In the genomic region with DNA sequence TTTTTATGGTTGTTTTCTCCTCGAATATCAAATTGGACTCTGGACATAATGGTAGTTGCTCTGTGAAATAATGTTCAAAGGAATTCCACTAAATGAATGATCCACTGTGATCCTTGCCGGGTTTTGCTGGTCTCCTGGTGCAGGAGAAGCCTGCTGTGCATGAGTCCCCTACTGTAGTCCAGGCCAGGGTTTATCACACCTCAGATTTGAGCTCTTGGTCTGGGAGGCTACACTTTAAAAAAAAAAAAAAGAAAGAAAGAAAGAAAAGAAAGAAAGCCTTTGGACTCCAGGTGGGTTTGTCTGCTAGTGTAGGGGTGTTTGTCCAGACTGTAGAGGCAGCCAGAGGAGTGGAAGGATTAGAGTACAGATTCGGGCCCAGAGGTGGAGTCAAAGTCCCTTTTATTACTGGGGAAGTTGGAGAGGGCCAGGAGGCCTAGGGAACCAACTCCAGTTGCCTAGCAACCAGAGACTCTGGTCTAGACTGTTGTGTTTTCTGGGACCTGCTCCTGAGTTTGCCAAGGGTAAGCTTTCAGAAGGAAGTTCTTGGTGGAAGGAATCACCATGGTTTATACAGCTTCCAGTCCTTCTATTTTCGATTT, we compare ENCODE assay signal across 9 mouse cellular contexts. TPM values are rescaled to one million over a fixed set of nuclear protein-coding genes. Genes with fewer than 3 reads are reported as not detected.
DNase-seq lines count a peak whose midpoint lies in the region; ATAC-seq and TF ChIP-seq lines count a peak whose summit lies in the region.
"Had no signal": no experiment of that assay in that cellular context is flagged by ENCODE, and none has a peak within 500 bp of the region (broad histone marks: within the 10 kb centered on the region; RNA-seq: fewer than 3 reads in every experiment).

A gene (plus strand): TSS at position 454 of the 599 bp plus-strand sequence.

- 29% methylated on average over 4 of the region's 4 CpGs for WGBS in embryonic facial prominence, embryonic 14.5 days
- 39% methylated on average over 4 of the region's 4 CpGs for WGBS in thymus, adult 2 months

- no peaks in the 10 kb centered on the region for H3K36me3 ChIP-seq in embryonic facial prominence, embryonic 14.5 days (ENCODE audit: control insufficient read depth, insufficient read depth, low read length)
- no peaks in the 10 kb centered on the region for H3K36me3 ChIP-seq in thymus, adult 2 months (ENCODE audit: control insufficient read depth, insufficient read depth, low read length)

- no peak within 1 kb of the TSS for H3K27ac ChIP-seq in embryonic facial prominence, embryonic 14.5 days (replicated peaks; ENCODE audit: low read depth, low read length)
- H3K27ac ChIP-seq in thymus, adult 2 months (ENCODE audit: control insufficient read depth, insufficient read depth, low read length) = no peak within 1 kb of the TSS

- no peak within 1 kb of the TSS for H3K4me3 ChIP-seq in embryonic facial prominence, embryonic 14.5 days (ENCODE audit: low read depth, low read length)
- no peak within 1 kb of the TSS for H3K4me3 ChIP-seq in thymus, adult 2 months (ENCODE audit: control insufficient read depth, insufficient read depth, low read length)

- DNase-seq in ovary, adult 18-20 months (ENCODE audit: low spot score) = peak; percentile 13
- DNase-seq in ovary, postnatal 10 days (ENCODE audit: low spot score) = no peak
- DNase-seq in embryonic facial prominence, embryonic 14.5 days (ENCODE audit: low spot score) = peak; percentile 76
- DNase-seq in kidney, adult 9 months = peak; percentile 25
- DNase-seq in thymus, adult 2 months = no peak

- H3K4me2 ChIP-seq in embryonic facial prominence, embryonic 14.5 days (ENCODE audit: low read depth, low read length) = no peak within 1 kb of the TSS; the same call in 1 of the 2 replicates

- ATAC-seq in embryonic facial prominence, embryonic 14.5 days (ENCODE audit: low read depth) = peak; percentile 80
- ATAC-seq in megakaryocyte-erythroid progenitor cell, adult 5-6 weeks (replicated peaks; ENCODE audit: low FRiP score, low TSS enrichment, poor library complexity, severe bottlenecking) = peak; percentile 73; the same call in 1 of the 2 replicates
- ATAC-seq in erythroblast, adult 5-6 weeks (replicated peaks; ENCODE audit: low FRiP score, poor library complexity, severe bottlenecking) = no peak
- ATAC-seq in cerebellum, adult (ENCODE audit: insufficient number of reproducible peaks, low FRiP score, low TSS enrichment) = no peak

- TF ChIP-seq POLR2A in thymus, adult 2 months (IDR thresholded peaks at IDR 0.05; ENCODE audit: control insufficient read depth, extremely low read depth, insufficient read depth, low read length, poor library complexity) = no peak

- TF ChIP-seq CTCF in thymus, adult 2 months (IDR thresholded peaks at IDR 0.05; ENCODE audit: borderline replicate concordance, control insufficient read depth, extremely low read depth, insufficient read depth, low read length, poor library complexity) = no peak

- no peaks in the 10 kb centered on the region for H3K9me3 ChIP-seq in embryonic facial prominence, embryonic 14.5 days (ENCODE audit: control insufficient read depth, low read length)

- no peaks in the 10 kb centered on the region for H3K27me3 ChIP-seq in embryonic facial prominence, embryonic 14.5 days (replicated peaks; ENCODE audit: control insufficient read depth, insufficient read depth, low read length)
- no peaks in the 10 kb centered on the region for H3K27me3 ChIP-seq in thymus, adult 2 months (ENCODE audit: control insufficient read depth, insufficient read depth, low read length)

- no peaks in the 10 kb centered on the region for H3K4me1 ChIP-seq in embryonic facial prominence, embryonic 14.5 days (ENCODE audit: control insufficient read depth, insufficient read depth, low read length)
- no peaks in the 10 kb centered on the region for H3K4me1 ChIP-seq in thymus, adult 2 months (replicated peaks; ENCODE audit: control insufficient read depth, insufficient read depth, low read length)

- no peak within 1 kb of the TSS for H3K9ac ChIP-seq in embryonic facial prominence, embryonic 14.5 days (ENCODE audit: low read depth, low read length)

RNA-seq across cellular contexts. Expression of the gene that starts here (rescaled TPM):
- polyA plus RNA-seq in embryonic facial prominence, embryonic 14.5 days (2014; fragmentation: Nextera tagmentation; extraction: Ambion mirVana) = 0.39 and 0.46 TPM in 2 replicates
- not detected in 2 replicates for total RNA-seq in megakaryocyte-erythroid progenitor cell, adult 5-6 weeks (2014; fragmentation: Nextera tagmentation)
- not detected in 2 replicates for total RNA-seq in megakaryocyte-erythroid progenitor cell, adult 5-6 weeks (2017)
- not detected in 2 replicates for total RNA-seq in erythroblast, adult 5-6 weeks (2015; ENCODE audit: low replicate concordance)
- not detected in 2 replicates for total RNA-seq in erythroblast, adult 5-6 weeks (2017; ENCODE audit: low replicate concordance)
- polyA plus RNA-seq in thymus, adult 2 months (2012; rRNA removed) = not detected in 2 replicates
- total RNA-seq: neutrophil, adult 5-6 weeks had no signal

Comparison
In these comparisons a context has a peak if more than half of its experiments do, and no peak if none do; other contexts are left out.
1. DNase-seq: peak in ovary, adult 18-20 months (single experiment) and kidney, adult 9 months (single experiment); none in ovary, postnatal 10 days (single experiment) and thymus, adult 2 months (single experiment).
2. Peak in DNase-seq and ATAC-seq in embryonic facial prominence, embryonic 14.5 days; RNA of the gene not detected or under 1 TPM.
3. Peak in ATAC-seq in megakaryocyte-erythroid progenitor cell, adult 5-6 weeks; RNA of the gene not detected or under 1 TPM.